Mouse (Mus musculus) heart, embryonic 16.5 days (tissue): ENCODE measurements around the gene Plekhm2. TPM values are rescaled to one million over a fixed set of nuclear protein-coding genes. Genes with fewer than 3 reads are reported as not detected.

Experiments used
- ATAC-seq: fragments of 200-750 bp; cut with Nextera tagmentation; replicated peaks from 2 replicates; pipeline ENCODE4 v1.8.0; 2017; ENCODE audit warnings: moderate number of reproducible peaks; ENCODE audit not compliant: insufficient read depth, low FRiP score; ENCODE audit errors: extremely low read depth
- H3K27ac ChIP-seq: fragments of 300-500 bp; sonication (generic); 2 replicates; pipeline ENCODE4 v1.5.1; 2014; ENCODE audit warnings: mild to moderate bottlenecking, low read length, control low read depth, moderate library complexity
- H3K27me3 ChIP-seq: fragments of 300-500 bp; sonication (generic); 2 replicates; pipeline ENCODE4 v1.6.1; 2014; ENCODE audit warnings: low read length, mixed read lengths; ENCODE audit not compliant: control insufficient read depth, insufficient read depth
- H3K36me3 ChIP-seq: fragments of 300-500 bp; sonication (generic); 2 replicates; pipeline ENCODE4 v1.6.1; 2014; ENCODE audit not compliant: control insufficient read depth, insufficient read depth
- H3K4me1 ChIP-seq: fragments of 300-500 bp; sonication (generic); 2 replicates; pipeline ENCODE4 v1.6.1; 2014; ENCODE audit warnings: low read length, mixed read lengths; ENCODE audit not compliant: control insufficient read depth, insufficient read depth
- H3K4me2 ChIP-seq: fragments of 300-500 bp; sonication (generic); 2 replicates; pipeline ENCODE4 v1.6.1; 2014; ENCODE audit warnings: low read depth, mild to moderate bottlenecking, control low read depth, low read length
- H3K4me3 ChIP-seq: fragments of 300-500 bp; sonication (generic); 2 replicates; pipeline ENCODE4 v1.5.1; 2014; ENCODE audit warnings: mild to moderate bottlenecking, control low read depth, low read length
- H3K9ac ChIP-seq: fragments of 300-500 bp; sonication (generic); 2 replicates; pipeline ENCODE4 v1.6.1; 2014; ENCODE audit warnings: low read length, control low read depth
- H3K9me3 ChIP-seq: fragments of 300-500 bp; sonication (generic); replicated peaks from 2 replicates; pipeline ENCODE4 v1.6.1; 2016; ENCODE audit warnings: low read length; ENCODE audit not compliant: control insufficient read depth
- WGBS: fragments of 180-500 bp; shearing (Covaris S2); extraction: QIAGEN DNeasy Blood & Tissue Kit; methylation state at CpG from one replicate; pipeline ENCODE4 v1.1.7; 2014; 5-methylcytosine and 5-hydroxymethylcytosine counted together
- polyA plus RNA-seq: library from polyadenylated mRNA; unstranded; fragments of >200 nt; fragmentation: Nextera tagmentation; extraction: Ambion mirVana; gene quantifications from 2 replicates; pipeline ENCODE4 v1.2.1, GENCODE M21; 2015

Plekhm2 gene
- polyA plus RNA-seq, 1 experiment from 2014 or later = 4.9 TPM

DNA sequence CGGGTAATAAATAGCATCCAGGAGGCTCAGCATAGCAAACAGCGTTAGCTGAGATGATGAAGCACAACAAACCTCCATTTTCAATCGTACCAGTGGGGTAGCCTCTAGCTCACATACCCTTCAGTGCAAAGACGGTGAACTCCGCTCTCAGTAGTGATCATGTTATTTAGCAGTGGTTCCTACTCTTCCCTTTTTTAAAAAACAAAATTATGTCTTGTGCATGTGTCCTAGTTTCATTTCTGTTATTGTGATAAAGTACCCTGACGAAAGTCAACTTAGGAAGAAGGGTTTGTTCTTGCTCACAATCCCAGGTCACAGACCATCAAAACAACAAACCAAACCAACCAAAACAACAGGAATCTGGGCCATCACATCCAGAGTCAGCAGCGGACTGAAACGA, 18.7 kb downstream of the Plekhm2 start:
- Histone ChIP-seq H3K4me3 (no peak overlapping the region), H3K9ac (no peak overlapping the region), H3K36me3 (peaks cover 14% of the 10 kb centered on the region), H3K27ac (no peak overlapping the region), H3K27me3 (no peaks in the 10 kb centered on the region), H3K4me1 (peaks cover 37% of the 10 kb centered on the region), H3K9me3 (no peaks in the 10 kb centered on the region), H3K4me2 (no peak overlapping the region)
- WGBS = 91% methylated on average over 8 of the region's 8 CpGs
- no peak for ATAC-seq

DNA sequence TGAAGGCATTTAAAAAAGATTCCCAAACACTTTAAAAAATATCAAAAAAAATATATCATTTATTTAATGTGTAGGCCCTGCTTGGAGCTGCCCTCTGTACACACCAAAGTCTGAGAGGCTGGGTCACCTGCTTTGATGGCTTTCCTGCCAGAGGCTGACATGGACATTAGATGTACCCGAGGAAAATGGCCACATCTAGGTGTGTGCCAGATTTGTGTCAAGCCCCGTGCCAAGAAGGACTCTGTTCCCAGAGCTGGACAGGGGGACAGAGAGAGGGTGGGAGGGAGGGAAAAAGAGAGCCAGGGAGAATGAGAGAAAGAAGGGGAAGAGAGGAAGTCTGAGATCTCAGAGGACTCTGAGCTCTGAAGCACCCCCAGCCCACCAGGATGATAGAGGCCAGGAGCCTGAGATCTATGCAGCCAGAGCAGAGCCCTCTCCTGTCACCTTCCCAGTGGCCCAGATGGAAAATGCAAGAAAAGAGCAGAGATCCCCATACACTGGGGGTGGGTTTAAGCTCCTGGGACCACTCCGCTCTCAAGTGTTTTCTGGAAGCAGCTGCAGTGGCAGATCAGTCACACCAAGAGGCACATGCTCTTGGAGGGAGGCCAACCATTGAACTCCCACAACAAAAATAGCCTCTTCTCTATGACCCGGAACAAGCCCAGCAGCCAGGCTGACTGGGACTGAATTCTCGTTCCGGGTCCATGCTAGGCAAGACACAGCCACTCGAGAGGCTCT, 21.4 kb downstream of the Plekhm2 start:
- peaks cover 29% of the 10 kb centered on the region for H3K36me3 ChIP-seq
- WGBS = 15% methylated on average over 7 of the region's 7 CpGs

DNA sequence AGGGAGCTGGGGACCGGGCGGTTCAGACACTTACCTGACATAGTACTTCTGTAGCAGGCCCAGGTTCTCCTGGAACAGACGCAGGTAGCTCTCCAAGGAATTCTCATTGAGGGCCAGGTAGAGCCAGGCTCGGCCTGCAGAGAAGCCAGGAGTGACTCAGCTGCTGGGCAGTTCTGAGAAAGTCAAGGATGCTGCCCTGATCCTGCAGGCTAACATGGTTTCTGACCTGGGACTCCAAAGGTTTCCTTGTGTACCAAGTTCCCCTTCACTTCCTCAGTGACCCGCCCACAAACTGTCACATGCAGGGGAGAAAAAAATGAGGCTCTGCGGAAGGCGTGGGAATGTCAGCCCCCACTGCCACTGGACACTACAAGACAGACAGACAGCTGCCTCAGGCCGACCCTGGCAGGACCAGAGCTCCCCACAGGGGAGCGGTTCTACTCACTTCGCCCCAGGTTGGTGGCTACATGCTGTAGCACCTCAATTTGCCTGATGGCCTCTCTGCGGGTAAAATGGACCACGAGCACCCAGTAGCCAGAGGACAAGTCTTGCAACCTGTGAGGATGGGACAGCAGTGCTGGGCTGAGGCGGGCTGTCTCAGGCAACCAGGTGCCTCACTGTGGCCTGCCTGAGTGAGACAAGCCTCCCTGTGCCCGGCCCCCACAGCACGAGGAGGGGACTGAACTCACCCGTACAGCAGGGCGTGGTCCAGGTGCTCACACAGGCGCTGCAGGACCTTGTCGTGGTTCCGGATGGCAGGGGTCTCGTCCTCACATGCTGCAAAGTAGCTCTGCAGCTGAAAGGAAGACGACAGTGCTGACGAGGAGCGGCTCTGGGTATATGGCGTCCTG, 22.5 kb downstream of the Plekhm2 start:
- H3K4me1 ChIP-seq = peaks cover 29% of the 10 kb centered on the region
- H3K27ac ChIP-seq = peak overlapping the region; percentile 99
- H3K27me3 ChIP-seq = no peaks in the 10 kb centered on the region
- 84% methylated on average over 25 of the region's 25 CpGs for WGBS
- no peak overlapping the region for H3K4me2 ChIP-seq
- ATAC-seq = no peak
- peaks cover 35% of the 10 kb centered on the region for H3K36me3 ChIP-seq
- no peaks in the 10 kb centered on the region for H3K9me3 ChIP-seq
- peak overlapping the region; percentile 68 for H3K9ac ChIP-seq
- no peak overlapping the region for H3K4me3 ChIP-seq

More for the DNA sequence above, 21.4 kb downstream of the Plekhm2 start:
- no peaks in the 10 kb centered on the region for H3K27me3 ChIP-seq
- H3K4me1 ChIP-seq = peaks cover 31% of the 10 kb centered on the region
- peak overlapping the region; percentile 57 for H3K4me2 ChIP-seq
- ATAC-seq = peak; percentile 85
- H3K27ac ChIP-seq = peak overlapping the region; percentile 99
- H3K4me3 ChIP-seq = peak overlapping the region; percentile 20; the same call in 1 of the 2 replicates
- peak overlapping the region; percentile 66 for H3K9ac ChIP-seq
- no peaks in the 10 kb centered on the region for H3K9me3 ChIP-seq

DNA sequence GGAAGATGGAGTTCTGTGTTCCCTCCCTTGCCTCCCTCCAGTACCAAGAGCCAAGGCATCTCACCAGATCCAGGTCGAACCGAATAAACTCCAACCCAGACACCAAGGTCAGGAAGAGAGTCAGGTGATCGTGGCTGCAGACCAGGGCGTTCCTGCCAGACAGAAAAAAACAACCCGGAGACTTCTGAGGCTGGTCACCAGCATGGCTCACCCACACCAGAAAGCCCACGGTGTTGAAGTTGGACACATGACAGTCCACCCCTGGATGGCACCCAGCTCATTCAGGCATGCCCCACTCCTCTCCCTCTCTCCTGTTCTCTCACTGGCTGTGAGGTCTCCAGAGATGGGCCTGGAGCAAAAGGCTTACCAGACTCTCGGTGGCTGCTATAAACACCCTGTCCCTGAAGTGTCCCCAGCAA, 23.3 kb downstream of the Plekhm2 start:
- Histone ChIP-seq H3K4me3 (no peak overlapping the region), H3K4me2 (no peak overlapping the region), H3K4me1 (peaks cover 29% of the 10 kb centered on the region), H3K36me3 (peaks cover 39% of the 10 kb centered on the region), H3K9me3 (no peaks in the 10 kb centered on the region), H3K9ac (peak overlapping the region; percentile 68), H3K27me3 (no peaks in the 10 kb centered on the region), H3K27ac (peak overlapping the region; percentile 99)
- no peak for ATAC-seq
- WGBS = 75% methylated on average over 7 of the region's 7 CpGs

DNA sequence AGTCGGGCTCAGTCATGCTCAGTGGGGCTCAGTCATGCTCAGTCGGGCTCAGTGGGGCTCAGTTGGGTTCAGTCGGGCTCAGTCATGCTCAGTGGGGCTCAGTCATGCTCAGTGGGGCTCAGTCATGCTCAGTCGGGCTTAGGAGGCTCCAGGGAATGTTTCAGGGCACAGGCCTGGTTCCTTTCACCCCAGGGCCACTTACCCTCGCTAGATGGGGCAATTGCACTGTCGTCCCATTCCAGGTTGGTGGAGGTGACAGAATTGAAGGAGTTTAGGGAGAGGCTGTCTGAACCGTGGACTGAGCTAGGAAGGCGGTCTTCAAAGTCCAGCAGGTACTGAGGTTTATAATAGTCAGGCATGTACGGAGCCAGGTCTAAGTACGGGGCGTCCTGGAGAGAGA, 25.2 kb downstream of the Plekhm2 start:
- H3K36me3 ChIP-seq = peaks cover 45% of the 10 kb centered on the region
- WGBS = 75% methylated on average over 11 of the region's 11 CpGs

DNA sequence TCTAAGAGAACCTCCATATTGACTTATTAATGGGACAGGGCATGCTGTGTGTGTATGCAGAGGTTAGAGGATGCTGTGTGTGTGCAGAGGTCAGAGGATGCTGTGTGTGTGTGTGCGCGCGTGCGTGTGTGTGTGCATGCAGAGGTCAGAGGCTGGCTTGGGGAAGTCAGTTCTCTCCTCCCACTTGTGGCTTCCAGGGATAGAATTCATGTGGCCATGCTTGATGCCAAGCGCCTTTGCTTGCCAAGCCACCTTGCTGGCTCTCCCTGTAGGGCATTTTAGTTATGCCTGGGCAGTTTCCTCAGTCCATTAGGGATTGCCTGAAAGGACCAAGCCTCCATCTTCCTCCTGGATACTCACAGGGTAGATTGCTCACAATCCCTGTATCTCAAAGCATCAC, 28.0 kb downstream of the Plekhm2 start:
- WGBS = 93% methylated on average over 5 of the region's 5 CpGs
- Histone ChIP-seq H3K27me3 (no peaks in the 10 kb centered on the region), H3K27ac (no peak overlapping the region), H3K36me3 (peaks cover 55% of the 10 kb centered on the region), H3K9me3 (0 out of 2 replicates have a peak, but pooled peaks cover 2% of the 10 kb centered on the region), H3K4me2 (no peak overlapping the region), H3K4me3 (no peak overlapping the region), H3K9ac (no peak overlapping the region), H3K4me1 (peaks cover 2% of the 10 kb centered on the region)
- no peak for ATAC-seq

More for the DNA sequence above, 25.2 kb downstream of the Plekhm2 start:
- no peak overlapping the region for H3K9ac ChIP-seq
- H3K4me3 ChIP-seq = no peak overlapping the region
- H3K27ac ChIP-seq = no peak overlapping the region
- H3K4me2 ChIP-seq = no peak overlapping the region
- H3K27me3 ChIP-seq = no peaks in the 10 kb centered on the region
- no peak for ATAC-seq
- no peaks in the 10 kb centered on the region for H3K9me3 ChIP-seq
- peaks cover 29% of the 10 kb centered on the region for H3K4me1 ChIP-seq

DNA sequence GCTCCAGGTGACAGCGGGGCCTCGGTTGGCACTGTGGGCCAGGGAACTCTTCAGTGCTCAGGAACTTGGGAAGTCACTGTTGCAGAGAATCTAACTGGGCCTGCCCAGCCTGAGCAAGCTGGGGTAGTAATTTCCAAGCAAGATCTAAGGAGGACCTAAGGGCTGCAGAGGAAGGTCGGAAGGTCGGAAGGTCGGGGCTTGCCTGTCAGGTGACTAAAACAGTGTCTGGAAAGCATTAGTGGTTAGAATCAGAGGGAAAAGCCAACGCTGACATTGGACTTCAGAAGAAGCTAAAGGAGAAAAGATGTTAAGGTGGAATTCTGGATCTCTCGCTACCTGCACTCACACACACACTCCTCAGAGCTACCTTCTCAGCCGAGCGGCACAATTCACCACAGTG, 28.7 kb downstream of the Plekhm2 start:
- 0 out of 2 replicates have a peak, but pooled peaks cover 2% of the 10 kb centered on the region for H3K9me3 ChIP-seq
- no peak overlapping the region for H3K4me3 ChIP-seq
- no peak overlapping the region for H3K9ac ChIP-seq
- H3K36me3 ChIP-seq = peaks cover 56% of the 10 kb centered on the region
- ATAC-seq = no peak
- H3K27me3 ChIP-seq = no peaks in the 10 kb centered on the region
- H3K4me1 ChIP-seq = no peaks in the 10 kb centered on the region
- no peak overlapping the region for H3K4me2 ChIP-seq
- H3K27ac ChIP-seq = no peak overlapping the region
- WGBS = 86% methylated on average over 9 of the region's 9 CpGs

DNA sequence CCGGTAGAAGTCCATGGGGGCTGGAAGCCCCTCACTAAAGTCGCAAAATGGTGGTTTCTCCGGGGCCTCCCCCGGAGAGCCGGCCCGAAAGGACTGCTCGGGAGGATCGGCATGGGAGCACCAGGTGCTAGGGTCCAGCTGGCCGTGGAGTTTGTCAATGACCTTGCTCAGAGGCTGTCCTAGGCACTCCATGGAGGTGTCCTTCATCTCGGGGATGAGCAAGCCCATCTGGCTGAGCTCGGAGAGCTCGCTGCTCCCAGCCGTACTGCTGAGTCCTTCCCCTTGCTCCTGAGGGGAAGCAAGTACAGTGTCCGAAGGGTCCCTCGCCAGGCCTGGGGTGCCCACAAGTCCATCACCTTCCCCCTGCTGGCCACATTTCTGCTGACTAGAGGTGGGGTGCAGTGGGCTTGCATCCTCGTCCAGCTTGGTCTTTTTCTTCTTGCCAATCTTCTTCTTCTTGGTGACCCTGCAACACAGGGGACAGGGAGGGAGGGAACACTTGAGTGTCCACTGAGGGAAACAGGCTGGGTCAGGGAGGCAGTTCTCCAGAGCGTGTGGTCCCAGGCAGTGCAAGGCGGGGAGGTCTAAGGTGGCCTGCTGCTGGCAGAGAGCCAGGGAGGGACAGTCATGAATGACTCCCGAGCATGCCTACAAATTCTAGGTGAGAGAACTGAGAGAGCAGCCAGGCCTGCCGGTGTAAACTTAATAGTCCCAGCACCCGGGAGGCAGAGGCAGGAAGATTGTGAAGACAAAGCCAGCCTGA, 32.4 kb downstream of the Plekhm2 start:
- no peak overlapping the region for H3K27ac ChIP-seq
- peaks cover 69% of the 10 kb centered on the region for H3K36me3 ChIP-seq
- peaks cover 5% of the 10 kb centered on the region; the same call in 1 of the 2 replicates for H3K4me1 ChIP-seq
- no peak for ATAC-seq
- H3K9me3 ChIP-seq = 0 out of 2 replicates have a peak, but pooled peaks cover 2% of the 10 kb centered on the region
- H3K9ac ChIP-seq = no peak overlapping the region
- H3K4me3 ChIP-seq = no peak overlapping the region
- 81% methylated on average over 21 of the region's 21 CpGs for WGBS
- H3K27me3 ChIP-seq = no peaks in the 10 kb centered on the region
- H3K4me2 ChIP-seq = no peak overlapping the region
